Mouse (Mus musculus): Measurements from ENCODE around the gene Plekhh3. TPM values are rescaled to one million over a fixed set of nuclear protein-coding genes. Genes with fewer than 3 reads are reported as not detected.
A peak's percentile ranks its signal among the peaks of the same experiment; 100 is the strongest.

Gene Plekhh3
- polyA plus RNA-seq, 1 experiment from 2014 or later = 7.2 TPM

DNA sequence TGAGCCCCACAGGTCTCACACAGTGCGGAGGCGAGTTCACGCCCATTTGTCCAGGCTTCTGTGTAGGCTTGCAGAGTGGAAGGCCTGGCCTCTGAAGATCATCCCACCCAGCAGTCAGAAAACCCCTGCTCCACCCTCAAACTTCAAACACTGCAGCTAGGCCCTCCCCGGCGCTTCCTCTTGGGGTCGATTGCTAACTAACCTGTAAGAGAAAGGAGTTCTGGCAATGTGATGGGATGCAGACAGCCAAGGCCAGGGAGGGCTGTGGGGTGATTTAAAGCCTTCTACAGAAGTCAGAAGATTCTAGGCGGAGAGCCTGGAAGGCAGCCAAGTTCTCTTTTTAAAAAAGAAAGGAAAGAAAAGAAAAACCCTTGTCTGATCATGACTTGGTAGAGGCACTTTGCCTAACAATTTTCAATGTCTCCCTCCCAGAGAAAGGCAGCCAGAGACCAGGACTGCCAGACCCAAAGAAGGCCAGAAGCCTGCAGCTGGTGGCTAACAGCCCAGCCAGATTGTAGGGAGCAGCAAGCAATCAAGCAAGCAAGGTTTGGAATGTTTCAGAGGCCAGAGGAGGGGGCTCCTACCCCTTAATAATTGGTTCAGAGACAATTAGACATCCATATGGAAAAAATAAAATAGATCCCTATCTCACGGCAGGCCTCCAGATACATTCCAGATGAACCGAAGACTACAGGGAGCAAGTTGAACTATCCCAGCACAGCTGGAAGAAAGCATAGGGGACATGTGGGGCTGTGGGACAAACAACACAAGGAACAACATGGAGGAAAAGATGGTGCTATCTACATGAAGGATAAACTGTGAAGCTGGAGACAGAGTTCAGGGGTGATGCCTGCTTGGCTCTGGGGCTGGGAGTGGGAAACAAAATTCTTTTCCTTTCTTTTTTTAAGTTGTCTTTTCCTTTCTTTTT lies 21.7 kb downstream of the Plekhh3 start:
- no peak; the same call in 1 of the 2 replicates for ATAC-seq (ENCODE audit: low read depth)
- peaks cover 4% of the 10 kb centered on the region; the same call in 1 of the 2 replicates for H3K4me1 ChIP-seq (ENCODE audit: control insufficient read depth, insufficient read depth, low read length)
- peak overlapping the region; percentile 48; the same call in 1 of the 2 replicates for H3K27ac ChIP-seq (ENCODE audit: low read depth, low read length)
- H3K4me3 ChIP-seq (ENCODE audit: low read depth, low read length) = no peak overlapping the region
- no peaks in the 10 kb centered on the region for H3K27me3 ChIP-seq (ENCODE audit: control insufficient read depth, insufficient read depth, low read length)
- H3K36me3 ChIP-seq (ENCODE audit: control insufficient read depth, insufficient read depth, low read length) = no peaks in the 10 kb centered on the region
- no peak overlapping the region for H3K4me2 ChIP-seq (ENCODE audit: low read depth, low read length)
- 31% methylated on average over 9 of the region's 9 CpGs for WGBS
- H3K9me3 ChIP-seq (ENCODE audit: control insufficient read depth, low read length) = no peaks in the 10 kb centered on the region
- no peak overlapping the region for H3K9ac ChIP-seq (replicated peaks; ENCODE audit: low read depth, low read length)

DNA sequence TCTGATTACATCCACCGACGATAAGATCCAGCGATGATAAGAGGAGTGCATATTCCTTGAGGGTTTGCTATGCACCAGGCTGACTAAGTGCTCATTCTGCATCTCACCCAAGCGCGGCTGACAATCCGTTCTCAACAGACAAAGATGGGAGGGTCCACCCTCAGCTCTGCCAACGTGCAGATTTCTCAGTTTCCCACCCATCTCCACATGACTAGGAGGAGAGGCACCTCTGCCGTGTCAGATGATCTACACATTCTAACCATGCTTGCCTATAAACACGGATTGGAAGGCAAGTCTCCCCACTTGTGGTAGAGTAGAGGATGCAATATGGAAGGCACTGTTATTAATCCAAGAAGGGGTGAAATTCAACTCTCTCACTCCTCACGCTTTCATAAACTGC lies 22.4 kb downstream of the Plekhh3 start:
- H3K9ac ChIP-seq (replicated peaks; ENCODE audit: low read depth, low read length) = no peak overlapping the region
- no peak overlapping the region for H3K4me2 ChIP-seq (ENCODE audit: low read depth, low read length)
- 60% methylated on average over 10 of the region's 10 CpGs for WGBS
- no peak overlapping the region for H3K4me3 ChIP-seq (ENCODE audit: low read depth, low read length)
- no peak overlapping the region for H3K27ac ChIP-seq (ENCODE audit: low read depth, low read length)
- H3K36me3 ChIP-seq (ENCODE audit: control insufficient read depth, insufficient read depth, low read length) = no peaks in the 10 kb centered on the region
- H3K27me3 ChIP-seq (ENCODE audit: control insufficient read depth, insufficient read depth, low read length) = no peaks in the 10 kb centered on the region
- no peaks in the 10 kb centered on the region for H3K9me3 ChIP-seq (ENCODE audit: control insufficient read depth, low read length)
- peaks cover 4% of the 10 kb centered on the region; the same call in 1 of the 2 replicates for H3K4me1 ChIP-seq (ENCODE audit: control insufficient read depth, insufficient read depth, low read length)
- no peak for ATAC-seq (ENCODE audit: low read depth)

DNA sequence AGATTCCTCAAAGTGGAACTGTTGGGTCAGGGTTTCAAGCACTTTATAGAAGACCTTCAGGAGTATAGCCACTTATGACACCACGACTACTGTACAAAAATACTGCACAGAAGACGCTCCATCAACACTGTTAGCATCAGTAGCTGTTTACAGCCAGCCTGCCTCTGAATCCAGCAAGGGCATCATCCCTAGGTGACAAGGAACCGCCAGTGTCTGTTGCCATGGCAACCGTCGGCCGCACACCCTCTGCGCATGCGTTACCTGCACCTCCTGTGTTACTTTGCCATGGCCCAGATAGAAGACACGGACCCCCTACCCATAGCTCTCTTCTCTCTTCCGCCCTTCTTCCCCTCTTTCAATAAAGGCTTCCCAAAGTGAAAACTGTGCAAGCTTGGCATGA lies 24.8 kb downstream of the Plekhh3 start:
- Histone ChIP-seq H3K9me3 (ENCODE audit: control insufficient read depth, low read length) (no peaks in the 10 kb centered on the region), H3K4me2 (ENCODE audit: low read depth, low read length) (peak overlapping the region; percentile 6; the same call in 1 of the 2 replicates), H3K4me1 (ENCODE audit: control insufficient read depth, insufficient read depth, low read length) (peaks cover 4% of the 10 kb centered on the region; the same call in 1 of the 2 replicates), H3K4me3 (ENCODE audit: low read depth, low read length) (no peak overlapping the region), H3K36me3 (ENCODE audit: control insufficient read depth, insufficient read depth, low read length) (no peaks in the 10 kb centered on the region), H3K27me3 (ENCODE audit: control insufficient read depth, insufficient read depth, low read length) (no peaks in the 10 kb centered on the region), H3K27ac (ENCODE audit: low read depth, low read length) (peak overlapping the region; percentile 10; the same call in 1 of the 2 replicates), H3K9ac (replicated peaks; ENCODE audit: low read depth, low read length) (no peak overlapping the region)
- WGBS = 12% methylated on average over 10 of the region's 10 CpGs
- ATAC-seq (ENCODE audit: low read depth) = peak; percentile 59

DNA sequence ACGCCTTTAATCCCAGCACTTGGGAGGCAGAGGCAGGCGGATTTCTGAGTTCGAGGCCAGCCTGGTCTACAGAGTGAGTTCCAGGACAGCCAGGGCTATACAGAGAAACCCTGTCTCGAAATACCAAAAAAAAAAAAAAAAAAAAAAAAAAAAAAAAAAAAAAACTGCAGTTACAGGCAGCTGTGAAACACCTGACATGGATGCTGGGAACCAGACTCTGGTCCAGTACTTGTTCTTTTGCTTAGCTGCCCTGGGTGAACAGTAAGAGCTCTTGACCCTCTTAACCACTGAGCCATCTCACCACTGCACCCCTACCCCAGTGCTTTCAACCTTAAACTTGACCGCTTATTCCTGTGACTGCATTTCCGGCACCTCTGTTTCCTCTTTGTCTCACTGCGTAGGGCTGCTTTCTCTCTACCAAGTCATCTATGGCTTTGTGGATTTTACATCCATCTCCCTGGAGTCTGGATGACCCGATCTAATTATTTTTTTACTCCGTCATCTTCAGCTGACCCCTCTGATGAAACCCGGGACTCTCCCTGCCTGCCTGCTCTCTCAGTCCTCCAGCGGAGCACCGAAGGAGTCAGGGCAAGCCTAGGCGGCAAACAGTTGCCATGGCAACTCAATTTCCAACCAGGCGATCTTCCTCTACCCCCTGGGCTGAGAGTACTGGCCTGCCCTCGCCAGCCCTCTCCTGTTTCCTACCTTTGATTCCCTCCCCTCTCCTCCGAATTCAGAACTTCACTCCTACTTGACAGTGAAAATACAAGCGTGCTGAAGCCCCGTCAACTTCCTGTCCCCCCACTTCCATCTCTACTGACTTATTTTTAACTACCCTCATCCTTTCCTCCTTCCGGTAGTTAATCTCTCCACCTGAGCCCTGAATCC lies 27.6 kb downstream of the Plekhh3 start:
- peak overlapping the region; percentile 13; the same call in 1 of the 2 replicates for H3K4me3 ChIP-seq (ENCODE audit: low read depth, low read length)
- peak overlapping the region; percentile 39; the same call in 1 of the 2 replicates for H3K9ac ChIP-seq (replicated peaks; ENCODE audit: low read depth, low read length)
- ATAC-seq (ENCODE audit: low read depth) = peak; percentile 75
- H3K9me3 ChIP-seq (ENCODE audit: control insufficient read depth, low read length) = no peaks in the 10 kb centered on the region
- H3K27me3 ChIP-seq (ENCODE audit: control insufficient read depth, insufficient read depth, low read length) = no peaks in the 10 kb centered on the region
- WGBS = 19% methylated on average over 18 of the region's 19 CpGs
- H3K36me3 ChIP-seq (ENCODE audit: control insufficient read depth, insufficient read depth, low read length) = no peaks in the 10 kb centered on the region
- H3K4me1 ChIP-seq (ENCODE audit: control insufficient read depth, insufficient read depth, low read length) = peaks cover 3% of the 10 kb centered on the region; the same call in 1 of the 2 replicates
- H3K4me2 ChIP-seq (ENCODE audit: low read depth, low read length) = peak overlapping the region; percentile 46
- peak overlapping the region; percentile 13; the same call in 1 of the 2 replicates for H3K27ac ChIP-seq (ENCODE audit: low read depth, low read length)

DNA sequence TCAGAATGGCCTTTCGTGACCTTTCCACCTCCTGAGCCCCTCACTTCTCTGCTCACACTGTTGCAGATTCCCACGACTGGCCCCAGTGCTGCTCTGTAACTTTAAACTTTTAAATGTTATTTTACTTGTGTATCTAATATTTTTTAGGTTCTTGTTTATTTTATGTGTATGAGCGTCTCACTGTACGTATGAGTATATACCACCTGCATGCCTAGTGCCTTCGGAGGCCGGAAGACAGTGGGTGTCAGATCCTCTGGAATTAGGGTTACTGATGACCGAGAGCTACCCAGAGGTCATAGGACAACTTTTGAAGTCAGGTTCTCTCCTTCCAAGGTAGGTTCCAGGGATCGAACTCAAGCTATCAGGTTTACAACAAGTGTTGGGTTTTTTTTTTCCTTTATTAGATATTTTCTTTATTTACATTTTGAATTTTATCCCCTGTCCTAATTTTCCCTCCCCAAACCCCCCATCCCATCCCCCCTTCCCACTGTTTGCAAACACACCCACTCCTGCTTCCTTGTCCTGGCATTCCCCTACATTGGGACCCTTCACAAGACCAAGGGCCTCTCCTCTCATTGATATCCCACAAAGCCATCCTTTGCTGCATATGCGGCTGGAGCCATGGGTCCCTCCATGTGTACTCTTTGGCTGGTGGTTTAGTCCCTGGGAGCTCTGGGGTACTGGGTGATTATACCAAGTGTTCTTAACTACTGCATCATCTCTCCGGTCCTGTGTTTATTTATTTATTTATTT lies 28.8 kb downstream of the Plekhh3 start:
- H3K9me3 ChIP-seq (ENCODE audit: control insufficient read depth, low read length) = no peaks in the 10 kb centered on the region
- no peak for ATAC-seq (ENCODE audit: low read depth)
- 87% methylated on average over 10 of the region's 10 CpGs for whole genome bisulfite sequencing
- peaks cover 3% of the 10 kb centered on the region; the same call in 1 of the 2 replicates for H3K4me1 ChIP-seq (ENCODE audit: control insufficient read depth, insufficient read depth, low read length)
- no peaks in the 10 kb centered on the region for H3K27me3 ChIP-seq (ENCODE audit: control insufficient read depth, insufficient read depth, low read length)
- no peak overlapping the region for H3K27ac ChIP-seq (ENCODE audit: low read depth, low read length)
- H3K9ac ChIP-seq (replicated peaks; ENCODE audit: low read depth, low read length) = no peak overlapping the region
- H3K4me2 ChIP-seq (ENCODE audit: low read depth, low read length) = no peak overlapping the region
- H3K4me3 ChIP-seq (ENCODE audit: low read depth, low read length) = no peak overlapping the region
- no peaks in the 10 kb centered on the region for H3K36me3 ChIP-seq (ENCODE audit: control insufficient read depth, insufficient read depth, low read length)

DNA sequence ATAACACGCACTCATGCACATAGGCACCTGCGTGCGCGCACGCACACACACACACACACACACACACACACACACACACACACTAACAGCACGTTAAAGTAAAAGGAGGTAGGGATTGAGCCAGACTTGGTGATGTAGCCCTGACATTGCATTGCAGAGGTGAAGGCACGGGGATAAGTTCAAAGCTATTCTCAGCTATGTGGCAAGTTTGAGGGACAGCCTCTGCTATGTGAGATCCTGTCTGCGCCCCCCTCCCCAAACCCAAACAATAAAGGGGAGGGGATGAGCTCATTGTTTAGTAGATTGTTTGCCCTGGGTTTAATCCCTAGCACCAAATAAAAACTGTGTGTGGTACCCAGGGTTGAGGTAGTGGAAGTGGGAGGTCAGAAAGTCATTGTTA lies 30.1 kb downstream of the Plekhh3 start:
- no peak overlapping the region for H3K4me2 ChIP-seq (ENCODE audit: low read depth, low read length)
- ATAC-seq (ENCODE audit: low read depth) = no peak
- no peak overlapping the region for H3K9ac ChIP-seq (replicated peaks; ENCODE audit: low read depth, low read length)

DNA sequence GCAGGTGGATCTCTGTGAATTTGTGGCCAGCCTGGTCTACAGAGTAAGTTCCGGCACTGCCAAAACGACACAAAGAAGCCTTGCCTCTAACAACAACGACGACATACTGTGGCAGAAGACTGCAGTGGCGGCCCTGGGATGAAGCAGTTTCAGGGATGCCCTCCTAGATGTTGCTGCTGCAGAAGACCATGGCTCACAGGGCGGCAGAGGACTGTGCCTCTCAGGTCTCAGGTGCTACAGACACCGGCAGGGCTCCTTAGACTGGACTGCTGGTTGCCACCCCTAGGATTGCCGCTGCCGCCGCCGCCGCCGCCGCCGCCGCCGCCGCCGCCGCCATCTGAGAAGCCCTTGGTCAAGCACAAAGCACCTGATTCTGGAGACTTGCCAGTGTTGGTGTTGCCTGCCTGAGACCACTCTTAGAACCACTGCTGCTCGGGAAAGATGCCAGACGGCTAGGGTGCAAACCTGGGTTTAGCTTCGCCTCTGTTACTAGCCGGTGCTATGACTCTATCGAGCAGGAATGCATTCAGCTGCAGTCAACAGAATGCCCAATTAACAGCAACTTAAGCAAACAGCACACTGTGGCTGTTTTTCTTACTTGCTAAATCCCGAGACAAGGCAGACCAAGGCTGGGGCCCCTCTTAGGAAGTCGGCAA lies 30.9 kb downstream of the Plekhh3 start:
- peak; percentile 29; the same call in 1 of the 2 replicates for ATAC-seq (ENCODE audit: low read depth)
- H3K36me3 ChIP-seq (ENCODE audit: control insufficient read depth, insufficient read depth, low read length) = no peaks in the 10 kb centered on the region
- H3K4me2 ChIP-seq (ENCODE audit: low read depth, low read length) = peak overlapping the region; percentile 47

More for the DNA sequence above, 30.1 kb downstream of the Plekhh3 start:
- Histone ChIP-seq H3K27me3 (ENCODE audit: control insufficient read depth, insufficient read depth, low read length) (no peaks in the 10 kb centered on the region), H3K36me3 (ENCODE audit: control insufficient read depth, insufficient read depth, low read length) (no peaks in the 10 kb centered on the region), H3K27ac (ENCODE audit: low read depth, low read length) (no peak overlapping the region), H3K4me3 (ENCODE audit: low read depth, low read length) (no peak overlapping the region), H3K4me1 (ENCODE audit: control insufficient read depth, insufficient read depth, low read length) (peaks cover 3% of the 10 kb centered on the region; the same call in 1 of the 2 replicates), H3K9me3 (ENCODE audit: control insufficient read depth, low read length) (no peaks in the 10 kb centered on the region)
- WGBS = 89% methylated on average over 8 of the region's 8 CpGs

More for the DNA sequence above, 30.9 kb downstream of the Plekhh3 start:
- peaks cover 3% of the 10 kb centered on the region; the same call in 1 of the 2 replicates for H3K4me1 ChIP-seq (ENCODE audit: control insufficient read depth, insufficient read depth, low read length)
- peak overlapping the region; percentile 42 for H3K9ac ChIP-seq (replicated peaks; ENCODE audit: low read depth, low read length)
- no peaks in the 10 kb centered on the region for H3K9me3 ChIP-seq (ENCODE audit: control insufficient read depth, low read length)
- no peaks in the 10 kb centered on the region for H3K27me3 ChIP-seq (ENCODE audit: control insufficient read depth, insufficient read depth, low read length)
- peak overlapping the region; percentile 57; the same call in 1 of the 2 replicates for H3K27ac ChIP-seq (ENCODE audit: low read depth, low read length)
- H3K4me3 ChIP-seq (ENCODE audit: low read depth, low read length) = peak overlapping the region; percentile 17
- WGBS = 41% methylated on average over 27 of the region's 27 CpGs
